Mouse (Mus musculus) c-Kit-positive CD71-positive TER-119-positive erythroid progenitor cells, embryonic 14.5 days (primary cell): Measurements from ENCODE around the gene Keap1.
"Not testable (repeated sequence)": the region's sequence is repeated elsewhere in the genome, so short reads cannot be mapped to it uniquely, and the experiment has no call there.

Experiments
- DNase-seq: peaks from one replicate; pipeline ENCODE4 v3.0.0-alpha.2; 2013; ENCODE audit warnings: low spot score

The Keap1 gene

DNA sequence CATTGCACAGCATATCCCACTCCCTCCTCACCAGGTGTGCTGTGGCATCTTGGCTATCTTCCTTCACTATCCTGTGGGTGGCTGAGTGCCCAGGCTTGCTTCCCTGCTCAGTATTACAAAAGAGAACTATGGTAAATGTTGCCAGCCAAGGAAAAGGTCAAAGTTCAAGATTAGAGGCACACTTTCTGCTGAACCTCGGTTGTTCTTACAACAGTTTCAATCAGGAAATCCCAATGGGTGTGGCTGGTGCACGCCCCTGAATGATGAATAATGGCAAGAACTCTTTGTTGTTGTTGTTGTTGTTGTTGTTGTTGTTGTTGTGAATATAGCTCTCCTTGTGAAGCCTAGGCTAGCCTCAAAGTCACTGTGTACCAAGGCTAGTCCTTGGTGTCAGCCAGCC, 22.7 kb upstream of the Keap1 start:
- no peak for DNase-seq

GRCm38 (mm10) chr9:21260491-21261040, 21.4 kb upstream of the Keap1 start:
- no peak for DNase-seq

DNA sequence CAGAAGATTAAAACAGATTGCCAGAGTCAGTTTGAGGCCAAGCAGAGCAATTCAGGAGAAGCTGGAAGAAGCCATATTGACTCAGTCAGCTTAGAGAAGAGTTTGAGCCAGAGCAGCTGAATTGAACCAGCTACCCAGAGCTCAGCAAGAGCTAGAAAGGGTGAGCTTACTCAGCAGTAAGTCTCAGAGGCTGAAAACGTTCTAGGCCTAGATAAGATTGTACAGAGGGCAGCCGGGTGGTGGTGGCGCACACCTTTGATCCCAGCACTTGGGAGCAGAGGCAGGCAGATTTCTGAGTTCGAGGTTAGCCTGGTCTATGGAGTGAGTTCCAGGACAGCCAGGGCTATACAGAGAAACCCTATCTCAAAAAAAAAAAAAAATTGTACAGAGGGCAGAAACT, 17.2 kb upstream of the Keap1 start:
- not testable (repeated sequence) for DNase-seq

GRCm38 (mm10) chr9:21254690-21255089, 15.5 kb upstream of the Keap1 start:
- DNase-seq: no peak

DNA sequence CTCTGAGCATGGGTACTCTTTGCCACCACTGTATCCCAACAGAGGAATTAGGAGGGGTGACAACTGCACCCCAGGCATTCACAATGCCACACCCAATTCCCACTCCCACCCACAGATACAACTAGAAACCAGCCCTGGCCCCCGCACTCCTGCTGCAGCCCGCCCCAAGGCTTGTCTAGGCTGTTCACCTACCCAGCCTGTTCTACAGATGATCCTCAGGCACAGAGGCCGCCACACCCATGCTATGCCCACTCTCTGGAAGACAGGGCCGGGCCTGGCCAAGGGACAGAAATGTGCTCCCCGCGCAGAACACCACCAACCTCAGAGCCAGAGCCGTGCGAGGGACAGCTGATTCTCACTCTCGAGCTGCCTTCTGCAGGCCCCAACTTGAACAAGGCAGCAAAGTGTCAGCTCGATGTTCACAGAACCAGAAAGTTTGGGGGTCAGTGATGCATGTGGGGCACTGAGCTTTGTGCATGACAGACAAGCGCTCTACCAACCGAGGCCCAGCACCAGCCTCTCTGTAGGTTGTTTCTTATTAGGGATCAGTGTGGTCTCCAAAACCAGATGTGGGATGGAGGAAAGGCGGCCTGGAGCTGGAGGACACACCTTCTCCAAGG, 12.1 kb upstream of the Keap1 start:
- DNase-seq: no peak

DNA sequence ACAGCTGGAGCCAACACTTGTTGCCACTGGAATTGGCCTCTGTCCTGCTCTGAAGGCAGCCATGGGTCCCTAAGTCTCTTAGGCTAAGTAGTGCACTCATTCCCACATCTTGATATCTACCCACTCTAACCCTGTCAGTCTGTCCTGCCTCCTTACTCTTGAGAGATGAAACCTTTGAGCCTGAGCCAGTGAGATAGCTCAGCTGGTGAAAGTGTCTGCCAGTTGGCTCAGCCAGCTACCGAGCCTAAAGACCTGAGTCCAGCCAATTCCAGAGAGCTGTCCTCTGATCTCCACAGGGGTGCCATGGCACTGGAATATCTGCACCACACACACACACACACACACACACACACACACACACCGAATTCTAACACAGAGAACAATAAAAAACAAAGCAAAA, 11.3 kb upstream of the Keap1 start:
- DNase-seq: no peak

GRCm38 (mm10) chr9:21249629-21250508, 10.7 kb upstream of the Keap1 start:
- no peak for DNase-seq

GRCm38 (mm10) chr9:21248326-21248725, 9.2 kb upstream of the Keap1 start, which contains the start of gene S1pr5:
TSS of gene S1pr5 (minus strand) at chr9:21248443.
- DNase-seq: no peak

DNA sequence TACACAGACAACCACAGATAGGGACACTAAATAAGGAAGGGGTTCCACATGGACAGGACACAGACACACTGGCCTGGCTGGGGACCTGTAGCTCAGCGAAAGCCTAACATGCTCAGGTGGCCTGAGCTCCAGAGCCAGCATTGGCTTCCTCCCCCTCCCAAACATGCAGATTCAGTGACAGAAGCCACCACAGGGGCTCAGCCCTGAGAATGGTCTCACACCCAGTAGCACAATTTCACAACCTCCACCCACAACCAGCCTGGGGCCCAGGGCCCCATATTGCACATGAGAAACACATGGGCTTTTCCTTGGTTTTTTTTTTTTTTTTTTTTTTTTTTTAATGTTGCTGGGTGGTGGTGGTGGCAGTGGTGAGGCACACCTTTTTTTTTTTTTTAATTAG, 7.2 kb upstream of the Keap1 start:
- no peak for DNase-seq

DNA sequence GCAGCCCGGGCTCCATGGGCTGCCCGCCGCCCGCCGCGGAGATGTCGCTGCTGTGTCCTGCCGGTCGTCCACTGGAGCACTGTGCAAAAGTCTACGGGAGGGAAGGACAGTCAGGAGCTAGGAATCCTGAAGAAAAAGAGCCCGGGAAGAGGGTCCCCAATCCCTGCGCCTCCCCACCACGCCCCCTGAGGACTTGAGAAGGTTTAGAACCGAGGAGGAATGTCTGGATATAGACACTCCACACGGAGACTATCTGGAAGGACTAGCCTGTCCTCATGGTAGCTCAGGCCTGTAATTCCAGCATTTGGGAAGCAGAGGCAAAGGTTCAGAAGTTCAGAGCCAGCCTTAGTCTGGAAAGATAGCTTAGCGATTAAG, 5.9 kb upstream of the Keap1 start:
- DNase-seq: no peak

DNA sequence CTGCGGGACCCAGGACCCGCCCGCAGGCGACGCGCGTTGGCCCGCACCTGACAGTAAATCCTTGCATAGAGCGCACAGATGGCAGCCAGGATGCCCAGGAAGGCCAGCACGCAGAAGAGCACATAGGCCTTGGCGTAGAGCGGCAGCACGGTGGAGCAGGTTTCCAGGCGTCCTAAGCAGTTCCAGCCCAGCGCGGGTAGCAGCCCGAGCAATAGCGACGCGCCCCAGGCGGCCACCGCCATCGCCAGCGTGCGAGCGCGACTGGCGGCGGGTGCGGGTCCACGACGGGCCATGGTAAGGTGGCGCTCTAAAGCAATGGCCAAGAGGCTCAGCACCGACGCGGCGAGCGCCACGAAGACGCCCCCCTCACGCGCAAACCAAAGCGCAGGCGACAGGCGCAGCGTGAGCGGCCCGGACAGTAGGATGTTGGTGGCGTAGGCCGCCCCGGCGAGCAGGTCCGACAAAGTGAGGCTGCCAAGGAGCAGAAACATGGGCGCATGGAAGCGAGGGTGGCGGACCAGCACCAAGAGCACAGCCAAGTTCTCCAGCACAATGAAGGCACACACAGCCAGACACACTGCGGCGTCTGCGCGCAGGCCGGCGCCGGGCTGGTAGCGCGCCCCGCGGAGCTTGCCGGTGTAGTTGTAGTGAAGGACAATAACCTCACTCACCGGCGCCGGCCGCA, 5.4 kb upstream of the Keap1 start:
- no peak for DNase-seq

DNA sequence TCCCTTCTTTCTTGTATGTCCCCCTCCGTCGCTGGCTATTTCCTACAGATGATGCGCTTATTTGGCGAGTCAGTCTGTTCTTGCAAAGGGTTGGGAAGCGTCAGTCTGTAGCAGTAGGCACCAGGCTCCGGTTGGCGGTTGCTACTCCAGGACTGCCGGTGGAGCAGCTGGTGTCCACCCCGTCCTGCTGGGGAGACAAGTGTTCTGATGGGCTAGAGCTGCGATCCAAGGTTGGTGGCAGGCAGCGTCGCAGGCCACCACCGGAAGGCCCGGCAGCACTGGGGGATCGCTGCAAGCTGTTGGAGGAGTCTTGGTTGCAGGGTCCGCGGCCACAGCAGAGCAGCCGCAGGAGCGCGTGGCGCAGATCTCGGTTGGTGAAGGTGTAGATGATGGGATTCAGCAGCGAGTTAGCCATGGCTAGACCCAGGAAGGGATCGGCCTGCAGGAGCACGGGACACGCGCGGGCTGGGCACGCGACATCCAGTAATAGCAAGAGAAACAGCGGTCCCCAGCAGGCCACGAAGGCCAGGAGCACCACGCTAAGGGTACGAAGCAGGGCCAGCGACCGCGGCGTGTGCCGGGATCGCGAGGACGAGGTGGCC, 4.8 kb upstream of the Keap1 start:
- no peak for DNase-seq

GRCm38 (mm10) chr9:21241343-21241742, 2.2 kb upstream of the Keap1 start:
- peak; percentile 87 for DNase-seq

- no peak for DNase-seq
These were observed 296 bp upstream of the Keap1 start for GRCm38 (mm10) chr9:21239465-21239848.

DNA sequence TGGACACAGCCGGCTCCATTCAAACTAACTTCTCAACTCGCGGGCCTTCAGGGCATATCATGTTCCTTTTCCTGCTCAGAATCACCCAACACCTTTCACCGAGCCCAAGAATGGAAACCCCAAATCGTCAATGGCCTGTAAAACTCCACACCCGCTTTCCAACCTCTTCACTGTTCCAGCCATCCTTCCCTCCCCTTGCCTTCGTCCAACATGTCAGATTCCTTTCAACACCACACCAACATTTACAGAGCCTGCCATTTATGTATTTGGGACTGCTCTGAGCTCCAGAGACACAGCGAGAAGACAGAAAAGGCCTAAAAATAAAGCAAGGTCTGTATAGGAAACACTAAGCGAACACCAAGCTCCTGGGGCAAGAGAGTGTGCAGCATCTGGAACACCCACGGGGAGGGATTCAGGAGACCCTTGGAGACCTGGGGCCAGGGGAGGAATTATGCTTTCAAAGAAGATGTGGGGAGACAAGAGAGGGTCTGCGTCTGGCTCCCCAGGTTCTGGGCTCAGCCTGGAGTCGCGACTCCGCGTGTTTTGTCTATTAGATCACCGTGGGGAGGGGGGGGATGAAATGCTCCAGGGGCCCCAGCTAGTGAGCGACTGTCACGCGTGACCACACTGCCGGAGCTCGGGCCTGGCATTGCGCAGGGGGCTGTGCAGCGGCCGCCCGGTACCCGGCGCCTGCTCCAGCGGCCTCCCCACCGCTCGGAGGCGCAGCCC, 993 bp downstream of the Keap1 start:
- peak; percentile 49 for DNase-seq

- peak; percentile 45 for DNase-seq
These were observed 1.7 kb downstream of the Keap1 start for GRCm38 (mm10) chr9:21237368-21238003.

GRCm38 (mm10) chr9:21236991-21237367, 2.2 kb downstream of the Keap1 start:
- no peak for DNase-seq

DNA sequence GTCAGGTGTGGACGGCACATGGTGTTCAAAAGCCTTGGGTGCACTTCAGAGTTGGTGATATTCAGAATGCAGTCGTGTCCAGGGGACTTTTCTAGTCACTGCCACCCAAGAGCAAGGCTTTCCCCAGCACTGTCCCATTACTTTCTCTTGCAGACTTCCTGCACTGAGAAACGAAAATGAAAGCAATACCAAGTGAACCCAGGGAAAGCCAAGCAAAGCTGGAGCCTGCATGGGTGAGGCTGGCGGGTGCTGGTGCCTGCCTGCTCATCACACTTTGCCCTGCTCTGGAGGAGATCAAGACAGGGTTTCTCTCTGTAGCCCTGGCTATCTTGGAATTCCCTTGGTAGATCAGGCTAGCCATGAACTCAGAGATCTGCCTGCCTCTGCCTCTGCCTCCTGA, 3.8 kb downstream of the Keap1 start:
- DNase-seq: no peak

DNA sequence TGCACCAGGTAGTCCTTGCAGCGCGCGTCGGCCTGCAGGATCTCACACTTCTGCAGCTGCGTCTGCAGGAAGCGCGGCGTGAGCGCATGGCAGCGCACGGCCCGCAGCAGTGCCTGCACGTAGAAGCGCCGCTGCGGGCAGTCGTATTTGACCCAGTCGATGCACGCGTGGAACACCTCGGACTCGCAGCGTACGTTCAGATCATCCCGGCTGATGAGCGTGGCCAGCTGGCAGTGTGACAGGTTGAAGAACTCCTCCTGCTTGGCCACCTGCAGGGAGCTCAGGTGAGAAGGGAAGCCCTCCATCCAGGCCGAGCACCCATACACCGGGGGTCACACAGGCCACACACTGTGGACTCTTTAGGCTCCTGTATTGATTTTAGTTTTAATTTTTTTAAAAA, 5.4 kb downstream of the Keap1 start:
- DNase-seq: no peak

- DNase-seq: no peak
These were observed 5.8 kb downstream of the Keap1 start for GRCm38 (mm10) chr9:21233366-21233765.

DNA sequence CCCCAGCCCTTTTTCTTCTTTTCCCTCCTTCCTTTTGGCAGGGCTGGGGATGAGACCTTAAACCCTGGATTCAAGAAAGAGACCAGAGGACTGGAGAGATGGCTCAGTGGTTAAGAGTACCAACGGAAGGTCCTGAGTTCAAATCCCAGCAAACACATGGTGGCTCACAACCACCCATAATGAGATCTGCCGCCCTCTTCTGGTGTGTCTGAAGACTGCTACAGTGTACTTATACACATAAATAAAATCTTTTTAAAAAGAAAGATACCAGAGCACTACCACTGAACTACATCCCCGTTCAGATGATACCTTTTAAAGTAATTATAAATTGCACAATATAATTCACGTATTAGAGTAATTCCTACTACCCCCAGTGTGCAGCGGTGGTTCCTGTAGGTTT, 6.3 kb downstream of the Keap1 start:
- no peak for DNase-seq
